Mouse (Mus musculus): ENCODE results near the gene Pid1. TPM values are rescaled to one million over a fixed set of nuclear protein-coding genes. Genes with fewer than 3 reads are reported as not detected.

The Pid1 gene
- polyA plus RNA-seq, 1 experiment from 2014 or later = 15.8 TPM

DNA sequence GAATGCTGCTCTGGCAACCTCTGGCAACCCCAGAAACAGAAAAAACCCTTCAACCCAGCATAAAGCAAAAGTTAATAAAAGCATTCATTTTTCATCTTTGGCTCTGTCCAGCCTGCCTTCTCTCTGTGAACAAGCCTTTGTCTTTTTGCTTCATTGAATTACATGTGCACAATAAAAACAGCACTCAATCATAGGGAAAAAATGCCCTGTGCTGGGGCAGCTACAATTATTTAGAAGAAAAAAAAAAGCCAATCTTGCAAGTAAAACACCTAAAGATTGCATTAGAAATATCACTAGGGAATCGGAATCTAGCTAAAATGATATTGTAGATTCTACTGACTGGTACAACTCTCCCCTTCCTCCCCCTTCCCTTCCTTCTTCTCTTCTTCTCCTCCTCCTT lies 307.7 kb downstream of the Pid1 start:
- 73% methylated on average over 1 of the region's 1 CpGs for WGBS
- no peak overlapping the region for H3K4me2 ChIP-seq (replicated peaks; ENCODE audit: low read depth)

GRCm38 (mm10) chr1:84025746-84026145 lies 338.2 kb downstream of the Pid1 start:
- no peak for ATAC-seq (ENCODE audit: low FRiP score, low TSS enrichment)
- WGBS = 80% methylated on average over 1 of the region's 1 CpGs
- DNase-seq (ENCODE audit: low spot score) = no peak
- no peak overlapping the region for H3K27ac ChIP-seq (replicated peaks)
- H3K9me3 ChIP-seq (ENCODE audit: control insufficient read depth, low read length) = no peaks in the 10 kb centered on the region
- H3K4me3 ChIP-seq (ENCODE audit: low read depth, low read length) = no peak overlapping the region
- no peaks in the 10 kb centered on the region for H3K27me3 ChIP-seq (ENCODE audit: control insufficient read depth, insufficient read depth, low read length)
- no peaks in the 10 kb centered on the region for H3K36me3 ChIP-seq (ENCODE audit: control insufficient read depth, insufficient read depth, low read length)
- no peak overlapping the region for H3K4me2 ChIP-seq (replicated peaks; ENCODE audit: low read depth)
- no peak overlapping the region for H3K9ac ChIP-seq (ENCODE audit: low read length)
- no peak for TF ChIP-seq EP300 (optimal IDR thresholded peaks at IDR 0.05)
- TF ChIP-seq CTCF (IDR thresholded peaks at IDR 0.05; ENCODE audit: low read depth) = no peak
- no peaks in the 10 kb centered on the region for H3K4me1 ChIP-seq (replicated peaks; ENCODE audit: control insufficient read depth, insufficient read depth)

More for the DNA sequence above, 307.7 kb downstream of the Pid1 start:
- no peak for DNase-seq (ENCODE audit: low spot score)
- Histone ChIP-seq H3K4me1 (replicated peaks; ENCODE audit: control insufficient read depth, insufficient read depth) (no peaks in the 10 kb centered on the region), H3K4me3 (ENCODE audit: low read depth, low read length) (no peak overlapping the region), H3K27me3 (ENCODE audit: control insufficient read depth, insufficient read depth, low read length) (no peaks in the 10 kb centered on the region), H3K9ac (ENCODE audit: low read length) (no peak overlapping the region), H3K27ac (replicated peaks) (no peak overlapping the region), H3K9me3 (ENCODE audit: control insufficient read depth, low read length) (no peaks in the 10 kb centered on the region), H3K36me3 (ENCODE audit: control insufficient read depth, insufficient read depth, low read length) (no peaks in the 10 kb centered on the region)
- no peak for ATAC-seq (ENCODE audit: low FRiP score, low TSS enrichment)
- no peak for TF ChIP-seq EP300 (optimal IDR thresholded peaks at IDR 0.05)
- no peak for TF ChIP-seq CTCF (IDR thresholded peaks at IDR 0.05; ENCODE audit: low read depth)

DNA sequence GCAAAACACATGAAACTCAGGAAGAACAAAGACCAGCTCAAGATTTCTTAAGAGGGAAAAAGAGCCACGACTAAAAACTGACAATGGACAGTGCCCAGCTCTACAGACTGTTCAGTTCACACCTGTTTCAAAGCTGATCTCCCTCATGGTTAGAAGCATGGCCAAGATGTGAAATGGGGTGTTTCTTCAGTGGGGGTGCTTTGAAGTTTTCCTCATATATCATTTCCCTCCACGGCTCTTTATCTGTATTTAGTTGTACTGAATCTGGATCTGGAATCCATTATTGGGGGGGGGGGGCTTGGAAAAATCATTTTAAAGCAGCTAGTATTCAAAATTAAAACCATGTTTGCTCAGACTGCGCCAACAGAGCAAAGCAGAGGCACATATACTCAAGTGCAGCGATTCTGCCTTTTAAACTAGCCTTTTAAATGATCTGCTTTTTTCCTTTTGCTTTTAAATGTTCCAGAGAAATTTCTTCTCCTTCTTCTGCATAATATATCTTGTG lies 351.1 kb downstream of the Pid1 start:
- TF ChIP-seq CTCF (IDR thresholded peaks at IDR 0.05; ENCODE audit: low read depth) = no peak
- TF ChIP-seq EP300 (optimal IDR thresholded peaks at IDR 0.05) = no peak
- WGBS = 70% methylated on average over 4 of the region's 4 CpGs
- no peak overlapping the region for H3K4me2 ChIP-seq (replicated peaks; ENCODE audit: low read depth)
- H3K27me3 ChIP-seq (ENCODE audit: control insufficient read depth, insufficient read depth, low read length) = no peaks in the 10 kb centered on the region
- no peak overlapping the region for H3K4me3 ChIP-seq (ENCODE audit: low read depth, low read length)
- DNase-seq (ENCODE audit: low spot score) = no peak
- no peaks in the 10 kb centered on the region for H3K9me3 ChIP-seq (ENCODE audit: control insufficient read depth, low read length)
- no peaks in the 10 kb centered on the region for H3K36me3 ChIP-seq (ENCODE audit: control insufficient read depth, insufficient read depth, low read length)
- no peaks in the 10 kb centered on the region for H3K4me1 ChIP-seq (replicated peaks; ENCODE audit: control insufficient read depth, insufficient read depth)
- no peak overlapping the region for H3K27ac ChIP-seq (replicated peaks)
- no peak for ATAC-seq (ENCODE audit: low FRiP score, low TSS enrichment)
- H3K9ac ChIP-seq (ENCODE audit: low read length) = no peak overlapping the region

DNA sequence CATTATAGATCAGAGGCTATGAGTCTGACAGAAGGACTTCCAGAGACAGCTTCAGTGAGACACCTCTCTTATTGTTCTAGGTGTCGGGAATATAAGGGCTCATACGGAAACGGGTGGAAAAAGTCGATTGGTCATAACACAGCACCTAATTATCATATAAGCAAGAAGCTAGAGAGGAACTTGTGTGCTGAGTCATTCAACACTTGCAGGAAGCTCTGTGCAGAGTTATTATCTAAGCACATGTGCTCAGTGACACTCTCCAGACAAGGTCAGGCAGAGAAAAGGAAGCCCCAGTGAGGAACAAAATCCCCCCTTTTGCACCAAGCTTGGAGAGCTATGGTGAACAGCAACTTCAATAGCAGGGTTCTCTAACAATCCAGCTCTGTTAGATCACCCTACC lies 361.4 kb downstream of the Pid1 start:
- no peaks in the 10 kb centered on the region for H3K9me3 ChIP-seq (ENCODE audit: control insufficient read depth, low read length)
- no peak for ATAC-seq (ENCODE audit: low FRiP score, low TSS enrichment)
- no peak overlapping the region for H3K27ac ChIP-seq (replicated peaks)
- H3K4me3 ChIP-seq (ENCODE audit: low read depth, low read length) = no peak overlapping the region
- H3K36me3 ChIP-seq (ENCODE audit: control insufficient read depth, insufficient read depth, low read length) = no peaks in the 10 kb centered on the region
- 86% methylated on average over 4 of the region's 4 CpGs for WGBS
- no peaks in the 10 kb centered on the region for H3K4me1 ChIP-seq (replicated peaks; ENCODE audit: control insufficient read depth, insufficient read depth)
- DNase-seq (ENCODE audit: low spot score) = no peak
- no peak overlapping the region for H3K4me2 ChIP-seq (replicated peaks; ENCODE audit: low read depth)
- TF ChIP-seq CTCF (IDR thresholded peaks at IDR 0.05; ENCODE audit: low read depth) = no peak
- no peak for TF ChIP-seq EP300 (optimal IDR thresholded peaks at IDR 0.05)
- no peaks in the 10 kb centered on the region for H3K27me3 ChIP-seq (ENCODE audit: control insufficient read depth, insufficient read depth, low read length)
- H3K9ac ChIP-seq (ENCODE audit: low read length) = no peak overlapping the region

Small RNAs within 50 kb of the gene (microRNA-seq; reads per million reads assigned to microRNA genes)
- gene Mir6353 = not detected

All from stomach, postnatal 0 days (tissue).